Mouse (Mus musculus) testis, adult 2 months (tissue): ENCODE data around the gene Egfl8.

Experiments
- CTCF ChIP-seq: fragments of 200-500 bp; IDR thresholded peaks from 2 replicates; pipeline ENCODE4 v1.5.1; 2012; ENCODE audit warnings: low read depth, mild to moderate bottlenecking, inconsistent platforms, low read length, moderate library complexity; ENCODE audit not compliant: control insufficient read depth, insufficient read depth, insufficient replicate concordance
- POLR2A ChIP-seq: fragments of 200-500 bp; IDR thresholded peaks from 2 replicates; pipeline ENCODE4 v1.6.1; 2012; ENCODE audit warnings: low read depth, mild to moderate bottlenecking, inconsistent platforms, low read length, moderate library complexity; ENCODE audit not compliant: control insufficient read depth

DNA sequence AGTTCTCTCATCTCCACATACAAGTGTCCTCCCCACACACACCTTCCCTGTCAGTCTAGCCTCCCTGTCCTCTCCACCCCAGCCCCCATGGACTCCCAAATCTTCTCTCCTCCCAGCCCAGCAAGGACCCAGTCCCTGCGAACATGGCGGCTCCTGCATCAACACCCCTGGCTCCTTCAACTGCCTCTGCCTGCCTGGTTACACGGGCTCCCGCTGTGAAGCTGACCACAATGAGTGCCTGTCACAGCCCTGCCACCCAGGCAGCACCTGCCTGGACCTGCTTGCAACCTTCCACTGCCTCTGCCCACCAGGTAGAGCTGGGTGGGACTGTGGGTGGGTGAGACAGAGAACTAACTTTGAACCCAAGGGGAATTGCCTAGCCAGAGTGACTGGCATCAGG, 45.9 kb downstream of the Egfl8 start:
- TF ChIP-seq CTCF (no peak), POLR2A (no peak)
